Mouse (Mus musculus) testis, adult 2 months (tissue): ENCODE results near the gene Slc48a1. TPM values are rescaled to one million over a fixed set of nuclear protein-coding genes. Genes with fewer than 3 reads are reported as not detected.

Source experiments
- H3K27ac ChIP-seq: fragments of 200-500 bp; 2 replicates; pipeline ENCODE4 v1.5.1; 2012; ENCODE audit warnings: low read depth, low read length; ENCODE audit not compliant: control insufficient read depth, insufficient read depth
- H3K27me3 ChIP-seq: fragments of 200-500 bp; 2 replicates; pipeline ENCODE4 v1.6.1; 2012; ENCODE audit warnings: mild to moderate bottlenecking, low read length, moderate library complexity; ENCODE audit not compliant: control insufficient read depth, insufficient read depth
- H3K36me3 ChIP-seq: fragments of 200-500 bp; 2 replicates; pipeline ENCODE4 v1.6.1; 2012; ENCODE audit warnings: mild to moderate bottlenecking, low read length; ENCODE audit not compliant: control insufficient read depth, insufficient read depth
- H3K4me1 ChIP-seq: fragments of 200-500 bp; 2 replicates; pipeline ENCODE4 v1.6.1; 2012; ENCODE audit warnings: low read length; ENCODE audit not compliant: control insufficient read depth, insufficient read depth
- H3K4me3 ChIP-seq: fragments of 200-500 bp; 2 replicates; pipeline ENCODE4 v1.5.1; 2012; ENCODE audit warnings: low read depth, mild to moderate bottlenecking, low read length, moderate library complexity, mixed read lengths; ENCODE audit not compliant: control insufficient read depth
- CTCF ChIP-seq: fragments of 200-500 bp; IDR thresholded peaks from 2 replicates; pipeline ENCODE4 v1.5.1; 2012; ENCODE audit warnings: low read depth, mild to moderate bottlenecking, inconsistent platforms, low read length, moderate library complexity; ENCODE audit not compliant: control insufficient read depth, insufficient read depth, insufficient replicate concordance
- POLR2A ChIP-seq: fragments of 200-500 bp; IDR thresholded peaks from 2 replicates; pipeline ENCODE4 v1.6.1; 2012; ENCODE audit warnings: low read depth, mild to moderate bottlenecking, inconsistent platforms, low read length, moderate library complexity; ENCODE audit not compliant: control insufficient read depth
- polyA plus RNA-seq: library from polyadenylated mRNA; depleted of rRNA; stranded (reverse); fragments of >200 nt; gene quantifications from 2 replicates; pipeline ENCODE4 v1.2.3, GENCODE M21; 2012; rRNA removed

The Slc48a1 gene
- polyA plus RNA-seq, 1 experiment: 17.0 TPM

DNA sequence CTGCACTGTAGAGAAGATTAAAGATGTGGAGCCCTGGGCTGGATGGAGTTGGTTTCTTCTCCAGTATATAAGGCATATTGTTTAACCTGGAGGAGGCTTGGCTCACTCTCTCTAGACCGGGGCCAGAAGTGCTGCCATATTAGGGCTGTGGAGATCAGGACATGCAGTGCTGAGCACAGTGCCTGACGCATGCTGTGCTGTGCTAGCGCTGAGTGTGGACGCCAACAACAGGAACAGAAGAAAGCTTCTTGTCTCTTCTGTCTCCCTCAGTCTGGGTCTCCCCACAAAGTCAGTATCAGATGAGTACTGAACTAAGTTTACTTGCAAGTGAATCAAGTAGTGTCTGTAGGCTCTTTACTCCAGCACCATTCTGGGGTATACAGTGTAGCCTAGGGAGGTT is 61.2 kb downstream of the Slc48a1 start:
- H3K27ac ChIP-seq: peak overlapping the region; percentile 19
- H3K4me1 ChIP-seq: peaks cover 11% of the 10 kb centered on the region; the same call in 1 of the 2 replicates
- TF ChIP-seq POLR2A: no peak
- no peak for TF ChIP-seq CTCF
- H3K4me3 ChIP-seq: no peak overlapping the region
- H3K27me3 ChIP-seq: no peaks in the 10 kb centered on the region
- H3K36me3 ChIP-seq: no peaks in the 10 kb centered on the region

DNA sequence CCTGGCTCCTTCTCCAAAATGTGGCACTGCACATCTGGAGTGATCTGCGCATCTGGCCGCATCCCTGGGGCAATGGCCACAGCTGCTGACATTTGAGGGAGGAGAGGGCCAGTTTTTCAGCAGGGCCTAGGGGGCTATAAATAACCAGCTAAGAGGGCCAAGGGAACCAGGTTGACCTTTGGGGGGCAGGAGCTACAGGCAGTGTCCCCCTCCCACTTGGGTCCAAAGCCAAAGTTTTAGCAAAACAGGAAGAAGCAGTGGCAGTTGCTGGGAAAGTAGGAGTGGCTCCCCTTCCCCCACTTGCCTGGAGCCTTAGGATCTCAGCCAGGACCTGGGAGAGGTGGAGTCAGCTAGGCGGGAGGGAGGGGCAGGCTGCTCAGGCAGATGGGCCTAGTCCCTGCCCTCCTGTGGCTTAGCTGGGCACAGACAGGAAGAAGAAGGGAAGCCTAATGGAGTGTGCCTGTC is 61.7 kb downstream of the Slc48a1 start:
- Histone ChIP-seq H3K4me1 (peaks cover 11% of the 10 kb centered on the region; the same call in 1 of the 2 replicates), H3K27me3 (no peaks in the 10 kb centered on the region), H3K4me3 (no peak overlapping the region), H3K27ac (peak overlapping the region; percentile 19), H3K36me3 (no peaks in the 10 kb centered on the region)
- TF ChIP-seq CTCF: no peak; the same call in 1 of the 2 replicates
- no peak for TF ChIP-seq POLR2A

DNA sequence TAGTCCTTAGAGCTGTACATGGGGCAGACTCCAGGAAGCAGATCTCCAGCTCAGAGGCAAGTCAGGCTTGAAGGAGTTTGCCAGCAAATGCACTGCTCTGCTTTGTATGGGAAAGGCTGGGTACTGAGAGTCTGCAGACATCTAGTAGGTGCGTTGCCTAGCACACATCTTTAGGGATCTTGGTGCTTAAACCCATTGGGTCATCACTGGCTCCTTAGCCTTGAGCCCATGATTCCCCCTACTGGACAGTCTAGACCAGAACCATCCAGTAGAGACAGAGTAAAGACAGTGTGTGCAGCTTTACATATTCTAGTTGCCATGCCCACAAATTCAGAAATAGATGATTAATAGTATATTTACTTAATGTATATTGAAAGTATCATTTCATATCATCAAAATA is 62.5 kb downstream of the Slc48a1 start:
- Histone ChIP-seq H3K27ac (no peak overlapping the region; the same call in 1 of the 2 replicates), H3K36me3 (no peaks in the 10 kb centered on the region), H3K4me3 (no peak overlapping the region), H3K4me1 (peaks cover 11% of the 10 kb centered on the region; the same call in 1 of the 2 replicates), H3K27me3 (no peaks in the 10 kb centered on the region)
- TF ChIP-seq POLR2A (no peak), CTCF (no peak)

DNA sequence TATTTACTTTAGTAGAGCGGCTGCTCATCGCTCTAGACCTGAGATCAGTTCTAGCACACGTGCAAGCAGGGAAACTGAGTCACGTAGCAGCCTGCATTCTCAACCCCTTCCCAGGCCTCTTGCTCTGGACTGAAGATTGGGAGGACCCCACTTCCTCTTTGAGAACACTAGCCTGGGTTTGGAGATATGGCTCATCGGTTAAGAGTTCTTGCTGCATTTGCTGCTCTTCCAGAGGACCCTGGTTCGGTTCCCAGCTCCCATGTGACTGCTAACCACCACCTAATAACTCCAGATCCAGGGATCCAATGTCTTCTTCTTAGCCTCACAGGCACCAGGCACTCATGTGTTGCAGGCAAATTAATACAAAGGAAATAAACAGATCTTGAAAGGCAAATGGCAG is 63.1 kb downstream of the Slc48a1 start:
- H3K36me3 ChIP-seq: no peaks in the 10 kb centered on the region
- TF ChIP-seq CTCF (no peak), POLR2A (no peak)
- no peak overlapping the region for H3K27ac ChIP-seq
- no peak overlapping the region for H3K4me3 ChIP-seq
- peaks cover 11% of the 10 kb centered on the region; the same call in 1 of the 2 replicates for H3K4me1 ChIP-seq
- H3K27me3 ChIP-seq: no peaks in the 10 kb centered on the region

DNA sequence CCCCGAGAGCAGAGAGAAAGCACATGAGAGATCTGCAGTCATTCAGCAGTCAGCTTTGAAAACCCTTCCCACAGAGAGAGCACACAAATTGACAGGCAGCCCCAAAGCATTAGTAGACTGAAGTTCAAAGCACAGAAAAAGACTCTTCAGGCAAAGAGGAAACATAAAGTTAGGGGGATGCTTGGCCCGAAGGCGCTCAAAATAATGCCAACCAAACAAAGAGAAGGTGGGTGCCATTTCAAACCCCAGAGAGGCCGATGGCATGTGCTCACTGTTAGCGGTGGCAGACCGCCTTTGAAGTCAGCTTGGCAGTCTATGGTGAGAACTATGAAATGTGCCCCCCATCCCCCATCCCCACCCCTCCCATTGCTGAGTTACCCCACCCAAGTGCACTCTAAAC is 63.7 kb downstream of the Slc48a1 start:
- no peaks in the 10 kb centered on the region for H3K27me3 ChIP-seq
- peaks cover 11% of the 10 kb centered on the region; the same call in 1 of the 2 replicates for H3K4me1 ChIP-seq
- H3K27ac ChIP-seq: no peak overlapping the region
- no peak for TF ChIP-seq CTCF
- TF ChIP-seq POLR2A: no peak
- H3K4me3 ChIP-seq: no peak overlapping the region
- H3K36me3 ChIP-seq: no peaks in the 10 kb centered on the region

Other genes with a start within 250 kb of the Slc48a1 start
- 3.7 and 3.9 TPM in 2 replicates for gene Rpap3, start 72.7 kb upstream of the Slc48a1 start, polyA plus RNA-seq
- gene Endou, start 47.2 kb upstream of the Slc48a1 start, polyA plus RNA-seq: 0.89 and 1.1 TPM in 2 replicates
- 16.1 and 16.3 TPM in 2 replicates for gene Rapgef3, start 10.5 kb upstream of the Slc48a1 start, polyA plus RNA-seq
- gene Hdac7, start 66.0 kb downstream of the Slc48a1 start, polyA plus RNA-seq: 6.1 and 6.5 TPM in 2 replicates
- 5.4 and 5.7 TPM in 2 replicates for gene Vdr, start 132.1 kb downstream of the Slc48a1 start, polyA plus RNA-seq
- gene Tmem106c, start 185.7 kb downstream of the Slc48a1 start, polyA plus RNA-seq: 55.7 and 58.7 TPM in 2 replicates
- gene Col2a1, start 226.2 kb downstream of the Slc48a1 start, polyA plus RNA-seq: 13.5 and 14.6 TPM in 2 replicates